Mouse (Mus musculus) stomach, postnatal 0 days (tissue): ENCODE measurements at regions not wholly inside any gene's neighbourhood (a gene's known extent, or its start where the extent isn't known, plus 50 kb on each side); places are given as distances from the start of the nearest gene placed in this dataset.

Experiments used
- ATAC-seq: fragments of 200-750 bp; cut with Nextera tagmentation; 2 replicates; pipeline ENCODE4 v1.8.0; 2017; ENCODE audit not compliant: low FRiP score, low TSS enrichment
- DNase-seq: peaks from one replicate; pipeline ENCODE4 v3.0.0-alpha.2; 2016; ENCODE audit warnings: low spot score
- H3K27ac ChIP-seq: fragments of 300-500 bp; sonication (generic); replicated peaks from 2 replicates; pipeline ENCODE4 v1.5.1; 2014; ENCODE audit warnings: mild to moderate bottlenecking, control low read depth
- H3K27me3 ChIP-seq: fragments of 300-500 bp; sonication (generic); 2 replicates; pipeline ENCODE4 v1.6.1; 2014; ENCODE audit warnings: low read length; ENCODE audit not compliant: control insufficient read depth, insufficient read depth
- H3K36me3 ChIP-seq: fragments of 300-500 bp; sonication (generic); 2 replicates; pipeline ENCODE4 v1.6.1; 2014; ENCODE audit warnings: low read length, mixed read lengths; ENCODE audit not compliant: control insufficient read depth, insufficient read depth
- H3K4me1 ChIP-seq: fragments of 300-500 bp; sonication (generic); replicated peaks from 2 replicates; pipeline ENCODE4 v1.6.1; 2014; ENCODE audit warnings: antibody characterized with exemption; ENCODE audit not compliant: control insufficient read depth, insufficient read depth
- H3K4me2 ChIP-seq: fragments of 300-500 bp; sonication (generic); replicated peaks from 2 replicates; pipeline ENCODE4 v1.6.1; 2014; ENCODE audit warnings: low read depth, mild to moderate bottlenecking, control low read depth, moderate library complexity
- H3K4me3 ChIP-seq: fragments of 300-500 bp; sonication (generic); 2 replicates; pipeline ENCODE4 v1.5.1; 2014; ENCODE audit warnings: low read depth, low read length, control low read depth
- H3K9ac ChIP-seq: fragments of 300-500 bp; sonication (generic); 2 replicates; pipeline ENCODE4 v1.6.1; 2014; ENCODE audit warnings: mild to moderate bottlenecking, low read length, control low read depth, mixed read lengths
- H3K9me3 ChIP-seq: fragments of 300-500 bp; sonication (generic); 2 replicates; pipeline ENCODE4 v1.6.1; 2016; ENCODE audit warnings: low read length; ENCODE audit not compliant: control insufficient read depth
- CTCF ChIP-seq: IDR thresholded peaks from 2 replicates; pipeline ENCODE4 v1.5.1; 2016; ENCODE audit warnings: antibody characterized with exemption, low read depth, mild to moderate bottlenecking, moderate library complexity
- EP300 ChIP-seq: optimal IDR thresholded peaks from 2 replicates; pipeline ENCODE3; 2016; ENCODE audit warnings: antibody characterized with exemption
- WGBS: fragments of 180-500 bp; shearing (Covaris S2); extraction: QIAGEN DNeasy Blood & Tissue Kit; methylation state at CpG from one replicate; pipeline ENCODE4 v1.1.7; 2014; 5-methylcytosine and 5-hydroxymethylcytosine counted together

GRCm38 (mm10) chr8:80318231-80318870 is 175.2 kb upstream of the Gypa start:
- H3K9me3 ChIP-seq, result no peaks in the 10 kb centered on the region
- no peaks in the 10 kb centered on the region for H3K27me3 ChIP-seq
- no peak for DNase-seq
- H3K36me3 ChIP-seq, result no peaks in the 10 kb centered on the region
- H3K4me3 ChIP-seq, result no peak overlapping the region
- no peak overlapping the region for H3K27ac ChIP-seq
- H3K9ac ChIP-seq, result no peak overlapping the region
- TF ChIP-seq EP300, result no peak
- 36% methylated on average over 6 of the region's 6 CpGs for WGBS
- no peak overlapping the region for H3K4me2 ChIP-seq
- peaks cover 3% of the 10 kb centered on the region; the same call in 1 of the 2 replicates for H3K4me1 ChIP-seq
- no peak for ATAC-seq

DNA sequence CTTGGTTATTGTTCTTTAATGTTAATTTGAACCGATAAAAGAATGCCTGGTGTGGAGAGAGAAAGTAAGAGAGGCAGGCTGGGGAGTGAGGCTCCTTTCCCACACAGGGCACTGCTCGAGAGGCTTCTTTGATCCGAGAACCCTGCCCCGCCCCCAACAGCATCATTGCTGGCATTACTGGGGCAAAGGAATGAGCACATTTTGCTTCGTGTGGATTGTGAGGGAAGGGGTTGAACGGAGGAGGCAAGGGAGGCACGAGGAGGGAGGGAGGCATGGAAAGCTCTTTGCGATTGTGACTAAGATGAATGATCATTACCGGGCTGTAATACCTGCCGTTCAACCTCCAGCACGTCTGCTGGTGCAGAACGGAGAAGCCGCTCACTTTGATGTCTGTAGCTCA is 178.2 kb upstream of the Gypa start:
- Histone ChIP-seq H3K9me3 (no peaks in the 10 kb centered on the region), H3K4me3 (peak overlapping the region; percentile 21; the same call in 1 of the 2 replicates), H3K36me3 (no peaks in the 10 kb centered on the region), H3K4me2 (peak overlapping the region; percentile 45), H3K27ac (no peak overlapping the region), H3K9ac (peak overlapping the region; percentile 32; the same call in 1 of the 2 replicates), H3K27me3 (no peaks in the 10 kb centered on the region), H3K4me1 (peaks cover 3% of the 10 kb centered on the region; the same call in 1 of the 2 replicates)
- TF ChIP-seq EP300 (no peak), CTCF (no peak)
- ATAC-seq, result peak; percentile 53; the same call in 1 of the 2 replicates
- 3% methylated on average over 13 of the region's 13 CpGs for WGBS
- peak; percentile 44 for DNase-seq

DNA sequence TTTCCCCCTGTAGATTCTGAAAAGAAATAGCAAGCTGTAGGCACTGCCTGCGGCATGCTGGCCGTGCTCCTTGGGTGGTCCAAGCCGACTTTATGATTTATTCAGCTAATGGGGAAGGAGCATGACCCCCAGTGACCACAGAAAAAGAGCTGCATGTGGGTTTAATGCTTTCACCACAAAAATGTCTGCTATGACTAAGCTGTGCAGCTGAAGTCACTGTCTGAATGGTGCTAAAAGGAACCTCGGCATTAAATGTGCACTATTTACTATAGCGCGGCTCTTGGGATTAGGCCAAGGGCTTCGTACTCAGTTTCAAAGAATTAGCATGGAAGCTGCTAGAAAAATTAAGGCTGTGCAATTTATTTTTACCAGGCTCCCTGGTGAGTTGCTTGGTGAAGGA is 178.8 kb upstream of the Gypa start:
- no peaks in the 10 kb centered on the region for H3K9me3 ChIP-seq
- H3K4me3 ChIP-seq, result peak overlapping the region; percentile 21; the same call in 1 of the 2 replicates
- no peaks in the 10 kb centered on the region for H3K36me3 ChIP-seq
- WGBS, result 5% methylated on average over 7 of the region's 7 CpGs
- H3K4me1 ChIP-seq, result peaks cover 3% of the 10 kb centered on the region; the same call in 1 of the 2 replicates
- H3K9ac ChIP-seq, result no peak overlapping the region
- peak overlapping the region; percentile 45 for H3K4me2 ChIP-seq
- no peaks in the 10 kb centered on the region for H3K27me3 ChIP-seq
- TF ChIP-seq CTCF (no peak), EP300 (no peak)
- DNase-seq (peak; percentile 25), ATAC-seq (peak; percentile 63; the same call in 1 of the 2 replicates)
- H3K27ac ChIP-seq, result no peak overlapping the region

DNA sequence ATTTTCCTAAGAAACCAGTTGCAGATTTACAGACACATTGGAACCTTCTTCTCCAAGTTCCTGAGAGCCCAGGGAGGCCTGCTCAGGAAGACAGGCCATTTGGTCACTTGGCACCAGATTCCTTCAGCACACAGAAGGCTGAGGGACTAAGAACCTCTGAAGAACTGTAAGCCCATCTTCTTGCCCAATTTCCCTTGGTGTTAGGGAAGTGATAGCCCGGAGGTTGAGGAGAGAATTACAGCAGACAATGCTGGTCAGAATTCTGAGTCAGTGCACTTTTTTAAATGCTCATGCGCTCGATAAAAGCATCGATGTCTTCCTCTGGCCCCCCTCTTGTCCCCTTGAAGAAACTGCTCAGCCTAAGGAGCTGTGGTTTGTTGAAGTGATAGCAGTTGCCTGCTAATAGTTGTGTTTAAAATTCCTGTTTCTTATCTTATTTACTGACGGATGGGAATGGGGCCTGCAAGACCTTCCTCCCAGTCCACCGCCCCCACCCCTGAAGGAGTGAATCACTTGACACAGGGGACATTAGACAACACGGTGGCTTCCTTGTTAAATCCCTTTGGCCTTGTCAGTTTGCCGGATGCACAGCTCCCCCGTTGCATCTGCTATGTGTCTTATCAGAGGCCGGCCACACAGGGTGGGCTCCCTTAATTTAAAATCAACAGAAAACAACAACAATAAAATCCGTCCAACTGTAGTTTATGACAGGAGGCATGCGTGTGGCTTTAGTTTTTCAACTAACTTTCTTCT is 179.5 kb upstream of the Gypa start:
- H3K9ac ChIP-seq, result no peak overlapping the region
- peak overlapping the region; percentile 53; the same call in 1 of the 2 replicates for H3K27ac ChIP-seq
- ATAC-seq (no peak), DNase-seq (no peak)
- TF ChIP-seq EP300 (no peak), CTCF (peak; percentile 11; the same call in 1 of the 2 replicates)
- no peak overlapping the region for H3K4me2 ChIP-seq
- 37% methylated on average over 12 of the region's 12 CpGs for WGBS
- peaks cover 3% of the 10 kb centered on the region; the same call in 1 of the 2 replicates for H3K4me1 ChIP-seq
- H3K36me3 ChIP-seq, result no peaks in the 10 kb centered on the region
- no peaks in the 10 kb centered on the region for H3K27me3 ChIP-seq
- H3K9me3 ChIP-seq, result no peaks in the 10 kb centered on the region
- H3K4me3 ChIP-seq, result no peak overlapping the region

- Histone ChIP-seq H3K4me3 (no peak overlapping the region), H3K4me1 (no peaks in the 10 kb centered on the region), H3K27ac (no peak overlapping the region), H3K36me3 (no peaks in the 10 kb centered on the region), H3K9me3 (no peaks in the 10 kb centered on the region), H3K27me3 (no peaks in the 10 kb centered on the region), H3K4me2 (no peak overlapping the region), H3K9ac (no peak overlapping the region)
- ATAC-seq (no peak), DNase-seq (no peak)
- TF ChIP-seq EP300, result no peak
- TF ChIP-seq CTCF, result no peak
- WGBS, result 49% methylated on average over 4 of the region's 4 CpGs
Measured at GRCm38 (mm10) chr8:80307761-80308160, 185.8 kb upstream of the Gypa start.

DNA sequence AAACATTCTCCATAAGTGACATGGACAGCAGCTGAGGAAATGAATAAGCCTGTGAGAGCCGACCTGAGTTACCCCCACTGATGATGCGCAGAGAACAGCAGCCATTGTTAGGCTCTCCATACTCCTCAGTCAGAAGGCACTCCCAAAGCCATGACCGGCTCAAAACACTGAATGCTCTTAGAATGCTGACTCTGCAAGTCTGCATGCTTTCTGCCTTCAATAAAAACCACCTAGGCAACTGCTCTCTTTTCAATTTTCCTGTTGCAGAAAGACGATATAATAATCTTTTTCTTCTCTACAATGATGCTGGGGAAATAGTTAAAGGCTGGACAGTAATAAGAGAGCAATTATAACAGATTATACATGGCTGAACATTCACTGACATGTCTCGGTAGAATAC is 195.0 kb upstream of the Gypa start:
- Histone ChIP-seq H3K36me3 (no peaks in the 10 kb centered on the region), H3K27me3 (no peaks in the 10 kb centered on the region), H3K9me3 (no peaks in the 10 kb centered on the region), H3K4me1 (no peaks in the 10 kb centered on the region), H3K9ac (no peak overlapping the region), H3K27ac (no peak overlapping the region), H3K4me2 (no peak overlapping the region), H3K4me3 (no peak overlapping the region)
- no peak for DNase-seq
- WGBS, result 72% methylated on average over 5 of the region's 5 CpGs
- ATAC-seq, result no peak
- TF ChIP-seq EP300 (no peak), CTCF (no peak)
